Mouse (Mus musculus): ENCODE results near the gene Chd1.
"Not testable (repeated sequence)": the region's sequence is repeated elsewhere in the genome, so short reads cannot be mapped to it uniquely, and the experiment has no call there.

Chd1 gene

GRCm38 (mm10) chr17:15737346-15737917 is 32.7 kb downstream of the Chd1 start:
- DNase-seq (ENCODE audit: low spot score), result no peak

- no peak for DNase-seq (ENCODE audit: low spot score)
Measured at GRCm38 (mm10) chr17:15741836-15742235, 37.1 kb downstream of the Chd1 start.

- no peak for DNase-seq (ENCODE audit: low spot score)
Measured at GRCm38 (mm10) chr17:15742953-15743352, 38.2 kb downstream of the Chd1 start.

GRCm38 (mm10) chr17:15743379-15743778 is 38.6 kb downstream of the Chd1 start:
- DNase-seq (ENCODE audit: low spot score), result peak; percentile 7

- no peak for DNase-seq (ENCODE audit: low spot score)
Measured at GRCm38 (mm10) chr17:15746696-15747095, 41.9 kb downstream of the Chd1 start.

GRCm38 (mm10) chr17:15748022-15748421 is 43.3 kb downstream of the Chd1 start:
- no peak for DNase-seq (ENCODE audit: low spot score)

- not testable (repeated sequence) for DNase-seq (ENCODE audit: low spot score)
Measured at GRCm38 (mm10) chr17:15751264-15751663, 46.5 kb downstream of the Chd1 start.

GRCm38 (mm10) chr17:15761191-15761590 is 56.4 kb downstream of the Chd1 start:
- DNase-seq (ENCODE audit: low spot score), result no peak

- DNase-seq (ENCODE audit: low spot score), result peak; percentile 15
Measured at GRCm38 (mm10) chr17:15769081-15769724, 64.4 kb downstream of the Chd1 start.

- DNase-seq (ENCODE audit: low spot score), result peak; percentile 7
Measured at GRCm38 (mm10) chr17:15773956-15774355, 69.2 kb downstream of the Chd1 start.

GRCm38 (mm10) chr17:15774565-15775215 is 69.9 kb downstream of the Chd1 start:
- DNase-seq (ENCODE audit: low spot score), result no peak

- DNase-seq (ENCODE audit: low spot score), result no peak
Measured at GRCm38 (mm10) chr17:15776349-15776748, 71.6 kb downstream of the Chd1 start.

- DNase-seq (ENCODE audit: low spot score), result peak; percentile 41
Measured at GRCm38 (mm10) chr17:15777979-15778378, 73.2 kb downstream of the Chd1 start.

- peak; percentile 36 for DNase-seq (ENCODE audit: low spot score)
Measured at GRCm38 (mm10) chr17:15787036-15787435, 82.3 kb downstream of the Chd1 start.

- DNase-seq (ENCODE audit: low spot score), result no peak
Measured at GRCm38 (mm10) chr17:15790716-15791115, 85.9 kb downstream of the Chd1 start.

GRCm38 (mm10) chr17:15799195-15799793 is 94.5 kb downstream of the Chd1 start:
- DNase-seq (ENCODE audit: low spot score), result no peak

- no peak for DNase-seq (ENCODE audit: low spot score)
Measured at GRCm38 (mm10) chr17:15804008-15804812, 99.4 kb downstream of the Chd1 start.

GRCm38 (mm10) chr17:15807295-15807984 is 102.7 kb downstream of the Chd1 start:
- no peak for DNase-seq (ENCODE audit: low spot score)

GRCm38 (mm10) chr17:15808015-15808414 is 103.2 kb downstream of the Chd1 start:
- no peak for DNase-seq (ENCODE audit: low spot score)

- no peak for DNase-seq (ENCODE audit: low spot score)
Measured at GRCm38 (mm10) chr17:15808468-15809374, 104.0 kb downstream of the Chd1 start.
